Mouse (Mus musculus): ENCODE measurements around the gene Aen. TPM values are rescaled to one million over a fixed set of nuclear protein-coding genes. Genes with fewer than 3 reads are reported as not detected.

The Aen gene
- total RNA-seq, 2 experiments from 2014 or later = 45.7 to 52.2 TPM

GRCm38 (mm10) chr7:78927266-78927665, 31.6 kb downstream of the Aen start:
- DNase-seq (ENCODE audit: low spot score in 2 of 2) = no peak

- no peak for DNase-seq (ENCODE audit: low spot score in 2 of 2)
These were observed 43.4 kb downstream of the Aen start for GRCm38 (mm10) chr7:78938957-78939602.

- DNase-seq (ENCODE audit: low spot score in 2 of 2) = no peak
These were observed 45.3 kb downstream of the Aen start for GRCm38 (mm10) chr7:78940971-78941370.

GRCm38 (mm10) chr7:78942544-78942943, 46.9 kb downstream of the Aen start:
- no peak for DNase-seq (ENCODE audit: low spot score in 2 of 2)

GRCm38 (mm10) chr7:78953886-78954572, 58.4 kb downstream of the Aen start:
- no peak for DNase-seq (ENCODE audit: low spot score in 2 of 2)

- no peak for DNase-seq (ENCODE audit: low spot score in 2 of 2)
These were observed 59.0 kb downstream of the Aen start for GRCm38 (mm10) chr7:78954619-78955018.

- DNase-seq (ENCODE audit: low spot score in 2 of 2) = no peak
These were observed 59.4 kb downstream of the Aen start for GRCm38 (mm10) chr7:78955086-78955485.

GRCm38 (mm10) chr7:78958499-78959073, 62.9 kb downstream of the Aen start:
- no peak for DNase-seq (ENCODE audit: low spot score in 2 of 2)

Small RNA genes lying within 50 kb of the gene (microRNA-seq; reads per million reads assigned to microRNA genes)
- 84.5 to 88.4 reads per million in 2 experiments for gene Mir7-2 (ENCODE audit: borderline number of aligned reads in 2 of 2)

Other genes with a start within 250 kb of the Aen start
- 10 to 100 TPM; 27.1 to 57.3 TPM for gene Ntrk3, start 157.8 kb upstream of the Aen start, total RNA-seq (2021)
- gene Mrps11, start 112.7 kb upstream of the Aen start, total RNA-seq (2021) = 10 to 100 TPM; 91.8 to 92.9 TPM
- gene Mrpl46, start 112.3 kb upstream of the Aen start, total RNA-seq (2021) = 10 to 100 TPM; 40.1 to 40.9 TPM
- gene Det1, start 48.6 kb upstream of the Aen start, total RNA-seq (2021) = 10 to 100 TPM; 10.5 to 11.8 TPM
- gene Isg20, start 17.6 kb downstream of the Aen start, total RNA-seq (2021) = 10 to 100 TPM in 1 of 2 experiments, 1 to 10 TPM in 1; 5.4 to 12.2 TPM
- gene Acan, start 157.6 kb downstream of the Aen start, total RNA-seq (2021) = 10 to 100 TPM in 1 of 2 experiments, 1 to 10 TPM in 1; 1.2 to 31.4 TPM
- under 1 TPM; 0.56 to 0.74 TPM for gene Hapln3, start 235.2 kb downstream of the Aen start, total RNA-seq (2021)

Measured in adrenal gland, adult 18-20 months (tissue).